Mouse (Mus musculus): ENCODE measurements around the gene Fat3. TPM values are rescaled to one million over a fixed set of nuclear protein-coding genes. Genes with fewer than 3 reads are reported as not detected.

The Fat3 gene
- total RNA-seq, 1 experiment, result 0.58 TPM

GRCm38 (mm10) chr9:16098553-16098952, 402.5 kb downstream of the Fat3 start:
- TF ChIP-seq ZC3H11A (IDR thresholded peaks at IDR 0.05; ENCODE audit: borderline replicate concordance, low read depth, low read length) (no peak), MAFK (IDR thresholded peaks at IDR 0.05; ENCODE audit: insufficient read depth, low read depth, low read length) (no peak), HCFC1 (IDR thresholded peaks at IDR 0.05; ENCODE audit: borderline replicate concordance, insufficient read depth, low read length) (no peak), CHD2 (IDR thresholded peaks at IDR 0.05; ENCODE audit: low read depth, low read length) (no peak), ZNF384 (IDR thresholded peaks at IDR 0.05; ENCODE audit: low read depth, low read length) (no peak)
- H3K9ac ChIP-seq (ENCODE audit: insufficient read depth, low read depth, low read length, poor library complexity, severe bottlenecking), result no peak overlapping the region
- in situ Hi-C loops (cut with MboI; ENCODE audit: low sequenced_read_pairs in 2 of 2, unreplicated experiment in 2 of 2), result no loop called here
- no peak overlapping the region for H3K27ac ChIP-seq (ENCODE audit: insufficient read depth, low read depth, low read length, poor library complexity, severe bottlenecking)
- no peak overlapping the region for H3K4me3 ChIP-seq (ENCODE audit: insufficient read depth in 1 of 2, low read depth in 1 of 2, low read length in 2 of 2, poor library complexity in 1 of 2, severe bottlenecking in 1 of 2)
- H3K9me3 ChIP-seq (ENCODE audit: control insufficient read depth, insufficient read depth, low read depth, low read length), result no peaks in the 10 kb centered on the region
- no peak for DNase-seq (ENCODE audit: low read depth, low spot score)
- H3K36me3 ChIP-seq (ENCODE audit: control insufficient read depth, insufficient read depth, low read length, poor library complexity, severe bottlenecking), result no peaks in the 10 kb centered on the region
- no peaks in the 10 kb centered on the region for H3K4me1 ChIP-seq (ENCODE audit: control insufficient read depth in 2 of 2, insufficient read depth in 2 of 2, low read length in 2 of 2, poor library complexity in 1 of 2)

GRCm38 (mm10) chr9:16093047-16093668, 407.9 kb downstream of the Fat3 start:
- no peak overlapping the region for H3K4me3 ChIP-seq (ENCODE audit: insufficient read depth in 1 of 2, low read depth in 1 of 2, low read length in 2 of 2, poor library complexity in 1 of 2, severe bottlenecking in 1 of 2)
- H3K9me3 ChIP-seq (ENCODE audit: control insufficient read depth, insufficient read depth, low read depth, low read length), result no peaks in the 10 kb centered on the region
- no peak for DNase-seq (ENCODE audit: low read depth, low spot score)
- H3K36me3 ChIP-seq (ENCODE audit: control insufficient read depth, insufficient read depth, low read length, poor library complexity, severe bottlenecking), result no peaks in the 10 kb centered on the region
- no peak overlapping the region for H3K9ac ChIP-seq (ENCODE audit: insufficient read depth, low read depth, low read length, poor library complexity, severe bottlenecking)
- TF ChIP-seq MAFK (IDR thresholded peaks at IDR 0.05; ENCODE audit: insufficient read depth, low read depth, low read length) (no peak), CHD2 (IDR thresholded peaks at IDR 0.05; ENCODE audit: low read depth, low read length) (no peak), ZC3H11A (IDR thresholded peaks at IDR 0.05; ENCODE audit: borderline replicate concordance, low read depth, low read length) (no peak), HCFC1 (IDR thresholded peaks at IDR 0.05; ENCODE audit: borderline replicate concordance, insufficient read depth, low read length) (no peak), ZNF384 (IDR thresholded peaks at IDR 0.05; ENCODE audit: low read depth, low read length) (no peak)
- in situ Hi-C loops (cut with MboI; ENCODE audit: low sequenced_read_pairs in 2 of 2, unreplicated experiment in 2 of 2), result no loop called here
- H3K27ac ChIP-seq (ENCODE audit: insufficient read depth, low read depth, low read length, poor library complexity, severe bottlenecking), result no peak overlapping the region
- no peaks in the 10 kb centered on the region for H3K4me1 ChIP-seq (ENCODE audit: control insufficient read depth in 2 of 2, insufficient read depth in 2 of 2, low read length in 2 of 2, poor library complexity in 1 of 2)

- H3K9me3 ChIP-seq (ENCODE audit: control insufficient read depth, insufficient read depth, low read depth, low read length), result no peaks in the 10 kb centered on the region
- H3K36me3 ChIP-seq (ENCODE audit: control insufficient read depth, insufficient read depth, low read length, poor library complexity, severe bottlenecking), result no peaks in the 10 kb centered on the region
- H3K9ac ChIP-seq (ENCODE audit: insufficient read depth, low read depth, low read length, poor library complexity, severe bottlenecking), result no peak overlapping the region
- no peak overlapping the region for H3K27ac ChIP-seq (ENCODE audit: insufficient read depth, low read depth, low read length, poor library complexity, severe bottlenecking)
- TF ChIP-seq ZC3H11A (IDR thresholded peaks at IDR 0.05; ENCODE audit: borderline replicate concordance, low read depth, low read length), result no peak
- TF ChIP-seq CHD2 (IDR thresholded peaks at IDR 0.05; ENCODE audit: low read depth, low read length), result no peak
- no peak for TF ChIP-seq HCFC1 (IDR thresholded peaks at IDR 0.05; ENCODE audit: borderline replicate concordance, insufficient read depth, low read length)
- TF ChIP-seq MAFK (IDR thresholded peaks at IDR 0.05; ENCODE audit: insufficient read depth, low read depth, low read length), result no peak
- no peak for DNase-seq (ENCODE audit: low read depth, low spot score)
- in situ Hi-C loops (cut with MboI; ENCODE audit: low sequenced_read_pairs in 2 of 2, unreplicated experiment in 2 of 2), result no loop called here
- no peaks in the 10 kb centered on the region for H3K4me1 ChIP-seq (ENCODE audit: control insufficient read depth in 2 of 2, insufficient read depth in 2 of 2, low read length in 2 of 2, poor library complexity in 1 of 2)
- no peak overlapping the region for H3K4me3 ChIP-seq (ENCODE audit: insufficient read depth in 1 of 2, low read depth in 1 of 2, low read length in 2 of 2, poor library complexity in 1 of 2, severe bottlenecking in 1 of 2)
Observed at GRCm38 (mm10) chr9:16092051-16092967, 408.8 kb downstream of the Fat3 start.

- Histone ChIP-seq H3K4me3 (ENCODE audit: insufficient read depth in 1 of 2, low read depth in 1 of 2, low read length in 2 of 2, poor library complexity in 1 of 2, severe bottlenecking in 1 of 2) (no peak overlapping the region), H3K36me3 (ENCODE audit: control insufficient read depth, insufficient read depth, low read length, poor library complexity, severe bottlenecking) (no peaks in the 10 kb centered on the region), H3K9me3 (ENCODE audit: control insufficient read depth, insufficient read depth, low read depth, low read length) (no peaks in the 10 kb centered on the region), H3K4me1 (ENCODE audit: control insufficient read depth in 2 of 2, insufficient read depth in 2 of 2, low read length in 2 of 2, poor library complexity in 1 of 2) (no peaks in the 10 kb centered on the region; a peak in 1 of 4 replicates), H3K9ac (ENCODE audit: insufficient read depth, low read depth, low read length, poor library complexity, severe bottlenecking) (no peak overlapping the region), H3K27ac (ENCODE audit: insufficient read depth, low read depth, low read length, poor library complexity, severe bottlenecking) (no peak overlapping the region)
- in situ Hi-C loops (cut with MboI; ENCODE audit: low sequenced_read_pairs in 2 of 2, unreplicated experiment in 2 of 2), result no loop called here
- TF ChIP-seq ZNF384 (IDR thresholded peaks at IDR 0.05; ENCODE audit: low read depth, low read length) (no peak), CHD2 (IDR thresholded peaks at IDR 0.05; ENCODE audit: low read depth, low read length) (no peak), ZC3H11A (IDR thresholded peaks at IDR 0.05; ENCODE audit: borderline replicate concordance, low read depth, low read length) (no peak), MAFK (IDR thresholded peaks at IDR 0.05; ENCODE audit: insufficient read depth, low read depth, low read length) (no peak), HCFC1 (IDR thresholded peaks at IDR 0.05; ENCODE audit: borderline replicate concordance, insufficient read depth, low read length) (no peak)
- DNase-seq (ENCODE audit: low read depth, low spot score), result no peak
Observed at GRCm38 (mm10) chr9:16079292-16079691, 421.8 kb downstream of the Fat3 start.

All from ES-E14 (cell line).